Mouse (Mus musculus): ENCODE measurements around the gene Klrk1.

DNA sequence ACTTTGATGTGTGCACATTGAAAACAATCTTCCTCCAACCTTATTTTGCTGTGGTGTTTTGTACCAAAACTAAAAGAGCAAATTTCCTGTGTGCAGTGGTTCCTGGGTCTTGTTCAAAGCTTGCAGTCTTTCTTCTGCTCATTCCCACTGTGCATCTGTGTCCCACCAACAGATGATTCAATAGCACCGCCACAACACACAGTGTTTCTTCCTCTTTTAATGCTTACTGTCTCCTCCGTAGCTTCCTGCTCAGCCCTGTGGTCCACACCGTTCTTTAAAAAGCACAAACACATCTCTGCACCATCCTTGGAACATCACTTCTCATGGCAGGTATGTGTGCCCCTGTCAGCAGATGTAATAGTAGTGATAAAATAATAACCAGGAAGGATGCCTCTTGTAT, 32.2 kb downstream of the Klrk1 start, which contains the start of gene Klrd1:
- TF ChIP-seq CTCF (IDR thresholded peaks at IDR 0.05; ENCODE audit: low read depth) (no peak), EP300 (IDR thresholded peaks at IDR 0.05; ENCODE audit: low read depth) (no peak)

Data from heart, postnatal 0 days (tissue).